Mouse (Mus musculus): ENCODE results near the gene Xpo6.

DNA sequence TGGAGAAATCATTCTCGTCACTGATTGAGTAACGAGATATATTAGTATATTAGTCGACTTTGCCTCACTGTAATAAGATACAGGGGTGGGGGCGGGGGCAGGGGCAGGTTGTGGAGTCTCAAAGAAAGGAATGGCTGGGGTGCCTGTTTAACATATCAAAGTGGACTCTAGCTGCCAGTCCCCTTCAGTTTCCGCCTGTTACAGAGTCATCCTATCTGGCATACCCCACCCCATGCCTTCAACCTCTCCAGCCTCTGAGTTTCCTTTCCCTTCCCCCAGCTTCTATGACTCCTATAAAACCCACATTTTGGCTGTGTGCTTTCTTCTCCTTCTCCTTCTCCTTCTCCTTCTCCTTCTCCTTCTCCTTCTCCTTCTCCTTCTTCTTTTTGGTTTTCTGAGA lies 25.8 kb upstream of the Xpo6 start:
- no peak for TF ChIP-seq POLR2A (IDR thresholded peaks at IDR 0.05; ENCODE audit: extremely low read depth, insufficient read depth, low read length)
- TF ChIP-seq CTCF (IDR thresholded peaks at IDR 0.05; ENCODE audit: low read depth, low read length): no peak
